Mouse (Mus musculus): Measurements from ENCODE around the gene Mzf1. TPM values are rescaled to one million over a fixed set of nuclear protein-coding genes. Genes with fewer than 3 reads are reported as not detected.

Gene Mzf1
- polyA plus RNA-seq, 1 experiment: 14.3 TPM

- Histone ChIP-seq H3K4me3 (ENCODE audit: insufficient read depth, low read length) (no peak overlapping the region), H3K4me1 (ENCODE audit: control insufficient read depth, insufficient read depth, low read length) (no peaks in the 10 kb centered on the region)
- TF ChIP-seq CTCF (IDR thresholded peaks at IDR 0.05; ENCODE audit: extremely low read depth, insufficient read depth, low read length) (no peak), POLR2A (IDR thresholded peaks at IDR 0.05; ENCODE audit: extremely low read depth, insufficient read depth, low read length) (no peak)
These were observed 47.0 kb downstream of the Mzf1 start for GRCm38 (mm10) chr7:13007341-13008092.

DNA sequence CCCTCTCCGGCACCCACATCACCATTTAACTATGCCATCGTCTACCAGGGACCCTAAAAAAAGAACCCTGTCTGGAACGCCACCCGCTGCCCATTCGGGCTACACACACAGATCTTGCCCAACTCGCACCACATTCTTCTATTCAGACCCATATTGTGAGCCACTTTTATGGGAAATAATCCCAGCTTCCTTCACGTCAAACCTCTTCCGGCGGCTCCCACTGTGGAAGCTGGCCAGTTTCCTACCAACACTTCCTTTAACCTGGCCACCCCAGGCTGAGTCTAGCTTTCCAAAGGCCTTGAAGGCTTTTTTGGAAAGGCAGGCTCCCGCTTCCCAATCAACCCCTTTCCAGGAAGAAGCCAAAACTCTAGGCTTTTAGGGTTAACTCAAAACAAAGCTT lies 48.0 kb downstream of the Mzf1 start:
- H3K4me3 ChIP-seq (ENCODE audit: insufficient read depth, low read length): no peak overlapping the region
- no peaks in the 10 kb centered on the region for H3K4me1 ChIP-seq (ENCODE audit: control insufficient read depth, insufficient read depth, low read length)
- no peak for TF ChIP-seq CTCF (IDR thresholded peaks at IDR 0.05; ENCODE audit: extremely low read depth, insufficient read depth, low read length)
- no peak for TF ChIP-seq POLR2A (IDR thresholded peaks at IDR 0.05; ENCODE audit: extremely low read depth, insufficient read depth, low read length)
- H3K27ac ChIP-seq (ENCODE audit: insufficient read depth, low read length): no peak overlapping the region

More at GRCm38 (mm10) chr7:13007341-13008092, 47.0 kb downstream of the Mzf1 start:
- no peak overlapping the region for H3K27ac ChIP-seq (ENCODE audit: insufficient read depth, low read length)

DNA sequence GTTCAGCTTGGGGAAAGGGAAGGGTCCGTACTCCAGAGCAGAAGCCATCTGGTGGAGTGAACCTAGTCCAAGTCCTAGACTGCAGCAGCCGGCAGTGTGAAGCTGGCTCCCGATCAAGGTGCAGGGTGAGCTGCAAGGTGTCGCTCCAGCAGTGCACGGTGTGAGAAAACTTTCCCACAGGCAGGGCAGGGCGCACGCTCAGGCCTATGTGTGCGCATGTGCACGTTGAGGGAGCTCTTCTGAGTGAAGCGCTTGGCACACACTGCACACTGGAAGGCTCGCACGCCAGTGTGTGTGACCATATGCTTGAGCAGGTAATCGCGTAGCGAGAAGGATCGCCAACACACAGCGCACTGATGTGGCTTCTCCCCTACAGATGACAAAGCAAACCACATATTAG lies 48.6 kb downstream of the Mzf1 start:
- H3K4me3 ChIP-seq (ENCODE audit: insufficient read depth, low read length): no peak overlapping the region
- H3K27ac ChIP-seq (ENCODE audit: insufficient read depth, low read length): no peak overlapping the region
- TF ChIP-seq POLR2A (IDR thresholded peaks at IDR 0.05; ENCODE audit: extremely low read depth, insufficient read depth, low read length) (no peak), CTCF (IDR thresholded peaks at IDR 0.05; ENCODE audit: extremely low read depth, insufficient read depth, low read length) (no peak)
- H3K4me1 ChIP-seq (ENCODE audit: control insufficient read depth, insufficient read depth, low read length): no peaks in the 10 kb centered on the region

DNA sequence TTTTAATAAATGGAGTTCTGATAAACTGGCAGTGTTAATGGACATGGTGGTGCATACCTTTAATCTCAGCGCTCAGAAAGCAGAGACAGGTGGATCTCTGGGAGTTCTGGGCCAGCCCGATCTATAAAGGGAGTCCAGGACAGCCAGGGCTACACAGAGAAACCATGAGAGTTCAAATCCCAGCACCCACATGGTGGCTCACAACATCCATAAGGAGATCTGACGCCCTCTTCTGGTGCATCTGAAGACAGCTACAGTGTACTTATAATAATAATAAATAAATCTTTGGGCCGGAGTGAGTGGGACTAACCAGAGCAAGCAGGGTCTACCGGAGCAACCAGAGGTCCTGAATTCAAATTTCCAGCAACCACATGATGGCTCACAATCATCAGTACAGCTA lies 51.2 kb downstream of the Mzf1 start:
- no peak for TF ChIP-seq CTCF (IDR thresholded peaks at IDR 0.05; ENCODE audit: extremely low read depth, insufficient read depth, low read length)
- Histone ChIP-seq H3K27ac (ENCODE audit: insufficient read depth, low read length) (no peak overlapping the region), H3K4me3 (ENCODE audit: insufficient read depth, low read length) (no peak overlapping the region), H3K4me1 (ENCODE audit: control insufficient read depth, insufficient read depth, low read length) (no peaks in the 10 kb centered on the region)

DNA sequence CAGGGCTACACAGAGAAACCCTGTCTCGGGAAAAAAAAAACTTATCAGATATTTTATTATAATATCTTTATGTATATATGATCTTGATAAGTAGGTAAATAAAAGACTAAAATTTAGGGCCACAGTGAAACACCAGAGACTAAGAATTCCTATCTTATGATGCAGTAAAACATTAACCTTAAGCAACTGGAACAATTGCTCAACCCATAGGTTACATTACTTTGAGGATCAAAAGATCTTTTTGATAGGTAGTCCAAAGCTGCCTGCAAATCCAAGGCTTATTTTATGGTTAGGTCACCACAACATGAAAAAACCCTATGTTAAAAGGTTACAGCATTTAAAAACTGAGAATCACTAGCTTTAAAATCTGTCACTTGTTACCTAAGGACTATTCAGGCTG lies 53.0 kb downstream of the Mzf1 start:
- Histone ChIP-seq H3K27ac (ENCODE audit: insufficient read depth, low read length) (no peak overlapping the region), H3K4me3 (ENCODE audit: insufficient read depth, low read length) (no peak overlapping the region), H3K4me1 (ENCODE audit: control insufficient read depth, insufficient read depth, low read length) (no peaks in the 10 kb centered on the region)
- TF ChIP-seq POLR2A (IDR thresholded peaks at IDR 0.05; ENCODE audit: extremely low read depth, insufficient read depth, low read length) (no peak), CTCF (IDR thresholded peaks at IDR 0.05; ENCODE audit: extremely low read depth, insufficient read depth, low read length) (no peak)

GRCm38 (mm10) chr7:12998851-12999250 lies 55.7 kb downstream of the Mzf1 start, which contains the start of gene Trim28:
Gene Trim28, plus strand, starts transcription at chr7:12999114.
- Histone ChIP-seq H3K4me3 (ENCODE audit: insufficient read depth, low read length) (no peak within 1 kb of the TSS), H3K4me1 (ENCODE audit: control insufficient read depth, insufficient read depth, low read length) (no peaks in the 10 kb centered on the region), H3K27ac (ENCODE audit: insufficient read depth, low read length) (no peak within 1 kb of the TSS)
- TF ChIP-seq POLR2A (IDR thresholded peaks at IDR 0.05; ENCODE audit: extremely low read depth, insufficient read depth, low read length): no peak
- no peak for TF ChIP-seq CTCF (IDR thresholded peaks at IDR 0.05; ENCODE audit: extremely low read depth, insufficient read depth, low read length)

DNA sequence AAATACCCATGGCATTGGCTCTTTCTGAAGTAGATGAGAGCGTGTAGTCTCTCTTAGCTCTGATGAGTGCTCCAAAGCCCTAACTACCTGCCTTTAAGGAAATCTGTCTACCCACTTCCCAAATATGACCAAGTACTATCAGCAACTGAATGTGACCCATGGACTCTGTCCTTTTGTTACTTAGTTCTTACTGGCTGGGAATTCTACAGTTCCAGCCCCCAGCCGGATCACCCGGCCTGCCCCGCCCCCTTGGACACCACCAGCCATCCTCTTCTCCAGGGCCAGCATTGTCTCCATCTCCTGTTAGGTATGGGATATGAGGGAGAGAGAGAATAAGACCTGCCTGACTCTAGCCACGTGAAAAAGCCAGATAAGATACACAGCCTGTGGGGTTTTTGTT lies 56.5 kb downstream of the Mzf1 start, which contains the start of gene Slc27a5:
TSS of gene Slc27a5 (minus strand) at position 140 of the 400 bp plus-strand sequence.
- H3K27ac ChIP-seq (ENCODE audit: insufficient read depth, low read length): no peak within 1 kb of the TSS
- no peaks in the 10 kb centered on the region for H3K4me1 ChIP-seq (ENCODE audit: control insufficient read depth, insufficient read depth, low read length)
- no peak within 1 kb of the TSS for H3K4me3 ChIP-seq (ENCODE audit: insufficient read depth, low read length)
- no peak for TF ChIP-seq POLR2A (IDR thresholded peaks at IDR 0.05; ENCODE audit: extremely low read depth, insufficient read depth, low read length)
- no peak for TF ChIP-seq CTCF (IDR thresholded peaks at IDR 0.05; ENCODE audit: extremely low read depth, insufficient read depth, low read length)

- no peak overlapping the region for H3K4me3 ChIP-seq (ENCODE audit: insufficient read depth, low read length)
- no peaks in the 10 kb centered on the region for H3K4me1 ChIP-seq (ENCODE audit: control insufficient read depth, insufficient read depth, low read length)
- no peak overlapping the region for H3K27ac ChIP-seq (ENCODE audit: insufficient read depth, low read length)
- TF ChIP-seq CTCF (IDR thresholded peaks at IDR 0.05; ENCODE audit: extremely low read depth, insufficient read depth, low read length): no peak
- TF ChIP-seq POLR2A (IDR thresholded peaks at IDR 0.05; ENCODE audit: extremely low read depth, insufficient read depth, low read length): no peak
These were observed 57.3 kb downstream of the Mzf1 start for GRCm38 (mm10) chr7:12997230-12997629.

GRCm38 (mm10) chr7:12995862-12996261 lies 58.7 kb downstream of the Mzf1 start:
- H3K4me3 ChIP-seq (ENCODE audit: insufficient read depth, low read length): no peak overlapping the region
- TF ChIP-seq POLR2A (IDR thresholded peaks at IDR 0.05; ENCODE audit: extremely low read depth, insufficient read depth, low read length): no peak
- TF ChIP-seq CTCF (IDR thresholded peaks at IDR 0.05; ENCODE audit: extremely low read depth, insufficient read depth, low read length): no peak
- no peak overlapping the region for H3K27ac ChIP-seq (ENCODE audit: insufficient read depth, low read length)
- no peaks in the 10 kb centered on the region for H3K4me1 ChIP-seq (ENCODE audit: control insufficient read depth, insufficient read depth, low read length)

DNA sequence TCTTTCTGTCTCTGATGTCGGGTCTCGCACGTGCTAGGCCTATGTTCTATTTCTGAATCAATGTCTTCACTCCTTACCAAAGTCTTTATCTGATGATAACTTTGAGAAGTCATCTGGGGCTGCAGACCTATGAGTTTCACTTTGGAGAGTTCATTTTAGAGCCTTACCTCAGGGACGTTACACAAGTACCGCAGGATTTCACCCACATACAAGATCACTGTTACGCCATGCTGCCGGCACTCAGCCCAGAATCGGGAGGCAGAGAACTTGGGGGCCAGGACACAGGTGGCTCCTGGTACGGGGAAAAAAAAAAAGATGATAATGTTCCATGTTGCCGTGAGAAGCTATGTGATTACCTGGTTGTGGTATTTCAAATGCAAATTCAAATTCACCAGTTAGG lies 61.4 kb downstream of the Mzf1 start:
- no peak for TF ChIP-seq POLR2A (IDR thresholded peaks at IDR 0.05; ENCODE audit: extremely low read depth, insufficient read depth, low read length)
- TF ChIP-seq CTCF (IDR thresholded peaks at IDR 0.05; ENCODE audit: extremely low read depth, insufficient read depth, low read length): no peak
- Histone ChIP-seq H3K27ac (ENCODE audit: insufficient read depth, low read length) (no peak overlapping the region), H3K4me1 (ENCODE audit: control insufficient read depth, insufficient read depth, low read length) (no peaks in the 10 kb centered on the region), H3K4me3 (ENCODE audit: insufficient read depth, low read length) (no peak overlapping the region)

Other genes starting within 250 kb of the Mzf1 start
- gene Zfp329, start 235.9 kb downstream of the Mzf1 start, polyA plus RNA-seq (2012; rRNA removed): 15.9 and 19.1 TPM in 2 replicates
- gene Zfp110, start 220.0 kb downstream of the Mzf1 start, polyA plus RNA-seq (2012; rRNA removed): 7.8 and 8.6 TPM in 2 replicates
- 5.2 and 5.4 TPM in 2 replicates for gene Zfp128, start 173.6 kb downstream of the Mzf1 start, polyA plus RNA-seq (2012; rRNA removed)
- 12.7 and 13.1 TPM in 2 replicates for gene Zscan22, start 156.9 kb downstream of the Mzf1 start, polyA plus RNA-seq (2012; rRNA removed)
- gene Rps5, start 132.5 kb downstream of the Mzf1 start, polyA plus RNA-seq (2012; rRNA removed): 782 and 785 TPM in 2 replicates
- 0.96 and 1.0 TPM in 2 replicates for gene Rnf225, start 127.3 kb downstream of the Mzf1 start, polyA plus RNA-seq (2012; rRNA removed)
- 5.6 and 6.1 TPM in 2 replicates for gene Zfp324, start 88.9 kb downstream of the Mzf1 start, polyA plus RNA-seq (2012; rRNA removed)
- 9.7 and 10.1 TPM in 2 replicates for gene Zfp446, start 76.9 kb downstream of the Mzf1 start, polyA plus RNA-seq (2012; rRNA removed)
- 0.69 and 0.78 TPM in 2 replicates for gene Slc27a5, start 56.6 kb downstream of the Mzf1 start, polyA plus RNA-seq (2012; rRNA removed)
- gene Trim28, start 55.6 kb downstream of the Mzf1 start, polyA plus RNA-seq (2012; rRNA removed): 225 and 226 TPM in 2 replicates
- gene Zbtb45, start 44.7 kb downstream of the Mzf1 start, polyA plus RNA-seq (2012; rRNA removed): 32.2 and 33.4 TPM in 2 replicates
- 224 and 229 TPM in 2 replicates for gene Chmp2a, start 20.0 kb downstream of the Mzf1 start, polyA plus RNA-seq (2012; rRNA removed)
- gene Ube2m, start 16.5 kb downstream of the Mzf1 start, polyA plus RNA-seq (2012; rRNA removed): 400 and 402 TPM in 2 replicates
- gene Vmn1r85, start 40.4 kb upstream of the Mzf1 start, polyA plus RNA-seq (2012; rRNA removed): not detected in 2 replicates
- not detected in 2 replicates for gene Vmn1r86, start 65.2 kb upstream of the Mzf1 start, polyA plus RNA-seq (2012; rRNA removed)
- gene Vmn1r87, start 85.4 kb upstream of the Mzf1 start, polyA plus RNA-seq (2012; rRNA removed): not detected in 2 replicates
- not detected in 2 replicates for gene Vmn1r88, start 104.8 kb upstream of the Mzf1 start, polyA plus RNA-seq (2012; rRNA removed)
- not detected in 2 replicates for gene Vmn1r89, start 158.3 kb upstream of the Mzf1 start, polyA plus RNA-seq (2012; rRNA removed)
- 9.3 and 9.4 TPM in 2 replicates for gene Lig1, start 222.5 kb upstream of the Mzf1 start, polyA plus RNA-seq (2012; rRNA removed)
- gene Zswim9, start 224.0 kb upstream of the Mzf1 start, polyA plus RNA-seq (2012; rRNA removed): 8.5 and 8.6 TPM in 2 replicates